ENCODE assay signal across 22 mouse cellular contexts in the genomic region with DNA sequence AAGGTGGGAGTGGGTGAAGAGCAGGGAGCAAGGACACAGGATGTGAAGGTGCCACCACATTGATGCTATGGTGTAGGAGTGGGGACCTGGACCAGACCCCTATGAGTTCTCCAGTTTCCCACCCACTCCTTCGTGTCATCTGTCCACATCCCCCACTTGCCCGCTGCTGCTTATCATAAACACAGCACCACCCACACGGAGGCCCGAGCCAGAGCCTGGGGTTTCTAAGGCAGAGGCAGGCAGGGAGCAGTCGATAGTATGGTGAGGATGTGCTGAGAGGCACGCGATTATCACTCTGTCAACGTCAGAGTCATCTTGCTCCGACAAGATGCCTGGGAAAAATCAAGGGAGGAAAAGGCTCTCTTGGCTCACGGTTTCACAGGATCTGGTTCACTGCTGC. TPM values are rescaled to one million over a fixed set of nuclear protein-coding genes. Genes with fewer than 3 reads are reported as not detected.
A peak's percentile ranks its signal among the peaks of the same experiment; 100 is the strongest.
DNase-seq lines count a peak whose midpoint lies in the region; TF ChIP-seq lines count a peak whose summit lies in the region.
"Had no signal": no experiment of that assay in that cellular context is flagged by ENCODE, and none has a peak within 500 bp of the region (broad histone marks: within the 10 kb centered on the region; RNA-seq: fewer than 3 reads in every experiment).

No protein-coding gene starts in this region.

- H3K4me3 ChIP-seq in kidney, adult 2 months (ENCODE audit: insufficient read depth, low read depth, low read length) = no peak overlapping the region
- H3K4me3 ChIP-seq: forebrain, embryonic 12.5 days; heart, adult 2 months; hindbrain, embryonic 12.5 days; limb, embryonic 12.5 days; midbrain, embryonic 15.5 days had no signal

- TF ChIP-seq CTCF in kidney, adult 2 months (conservative IDR thresholded peaks at IDR 0.05; ENCODE audit: insufficient read depth, insufficient read length, low read depth, low read length) = no peak

- TF ChIP-seq POLR2A in kidney, adult 2 months (IDR thresholded peaks at IDR 0.05; ENCODE audit: low read depth, low read length) = no peak

- no peaks in the 10 kb centered on the region for H3K27me3 ChIP-seq in kidney, adult 2 months (replicated peaks; ENCODE audit: control insufficient read depth, insufficient read depth, low read length)

- H3K4me1 ChIP-seq in kidney, adult 2 months (ENCODE audit: control insufficient read depth, insufficient read depth, low read length) = no peaks in the 10 kb centered on the region
- H3K4me1 ChIP-seq: forebrain, embryonic 12.5 days; hindbrain, embryonic 12.5 days; limb, embryonic 12.5 days; midbrain, embryonic 15.5 days had no signal

- DNase-seq in layer of hippocampus, adult 18-20 months (ENCODE audit: low spot score in 2 of 2) = peak; percentile 65 to 83
- no peak for DNase-seq in layer of hippocampus, postnatal 10 days (ENCODE audit: low spot score in 2 of 2)
- peak; percentile 44 to 57 for DNase-seq in frontal cortex, postnatal 14 days (ENCODE audit: low spot score in 2 of 2)
- peak; percentile 85 for DNase-seq in layer of hippocampus, adult 9-11 months
- DNase-seq in right cerebral cortex, postnatal 25 days = peak; percentile 59
- DNase-seq in kidney, adult 2 months = no peak
- DNase-seq in spleen, postnatal 14 days (ENCODE audit: low spot score in 2 of 2) = no peak
- DNase-seq: cerebellum, postnatal 25 days; gastrocnemius, postnatal 10 days; heart, adult 2 months; kidney, adult 9 months; thymus, adult 2 months had no signal

- H3K27ac ChIP-seq in kidney, adult 2 months (ENCODE audit: insufficient read depth, low read depth, low read length) = no peak overlapping the region
- H3K27ac ChIP-seq: forebrain, embryonic 12.5 days; heart, adult 2 months; hindbrain, embryonic 12.5 days; limb, embryonic 12.5 days; liver, embryonic 14.5 days; midbrain, embryonic 15.5 days had no signal

- 62% methylated on average over 10 of the region's 10 CpGs for WGBS in kidney, adult 2 months

- H3K36me3 ChIP-seq in kidney, adult 2 months (ENCODE audit: control insufficient read depth, insufficient read depth, low read length) = no peaks in the 10 kb centered on the region
- H3K36me3 ChIP-seq: forebrain, embryonic 12.5 days; hindbrain, embryonic 12.5 days; limb, embryonic 12.5 days; midbrain, embryonic 15.5 days had no signal

RNA-seq across cellular contexts. Expression of gene Tspan17, which starts 9.6 kb away (rescaled TPM):
- 10 to 100 TPM; 75.8 to 78.0 TPM for total RNA-seq in layer of hippocampus, adult 18-20 months (2021)
- total RNA-seq in layer of hippocampus, postnatal 10 days (2021) = 10 to 100 TPM; 85.6 to 92.1 TPM
- polyA plus RNA-seq in kidney, adult 2 months (2012; rRNA removed) = 10.0 and 12.6 TPM in 2 replicates

RNA-seq across cellular contexts. Expression of gene Eif4e1b, which starts 14.9 kb away (rescaled TPM):
- not detected for total RNA-seq in layer of hippocampus, adult 18-20 months (2021)
- not detected for total RNA-seq in layer of hippocampus, postnatal 10 days (2021)
- polyA plus RNA-seq in kidney, adult 2 months (2012; rRNA removed) = not detected in 2 replicates
- total RNA-seq: gastrocnemius, postnatal 10 days; heart, adult 2 months; megakaryocyte progenitor cell, adult 5-6 weeks had no signal
- polyA plus RNA-seq: forebrain, embryonic 12.5 days; heart, adult 2 months; heart, embryonic 16.5 days; hindbrain, embryonic 12.5 days; inflammation-experienced regulatory T-cells, adult 6 months; large intestine, adult 2 months; limb, embryonic 12.5 days; liver, embryonic 14.5 days; lung, embryonic 16.5 days; midbrain, embryonic 15.5 days; thymus, adult 2 months had no signal

RNA-seq across cellular contexts. Expression of gene Sncb, which starts 32.3 kb away (rescaled TPM):
- 100 to 1,000 TPM; 687 to 705 TPM for total RNA-seq in layer of hippocampus, adult 18-20 months (2021)
- total RNA-seq in layer of hippocampus, postnatal 10 days (2021) = 100 to 1,000 TPM; 503 to 525 TPM
- polyA plus RNA-seq in kidney, adult 2 months (2012; rRNA removed) = 0.15 and 0.41 TPM in 2 replicates
- total RNA-seq: heart, adult 2 months; megakaryocyte progenitor cell, adult 5-6 weeks had no signal
- polyA plus RNA-seq: heart, embryonic 16.5 days; limb, embryonic 12.5 days; lung, embryonic 16.5 days had no signal

RNA-seq across cellular contexts. Expression of gene Gprin1, which starts 49.1 kb away (rescaled TPM):
- 100 to 1,000 TPM; 146 to 150 TPM for total RNA-seq in layer of hippocampus, adult 18-20 months (2021)
- total RNA-seq in layer of hippocampus, postnatal 10 days (2021) = 100 to 1,000 TPM; 204 TPM
- polyA plus RNA-seq in kidney, adult 2 months (2012; rRNA removed) = 0.03 and 0.04 TPM in 2 replicates
- total RNA-seq: heart, adult 2 months; megakaryocyte progenitor cell, adult 5-6 weeks had no signal
- polyA plus RNA-seq: heart, adult 2 months; heart, embryonic 16.5 days; inflammation-experienced regulatory T-cells, adult 6 months had no signal

Comparison
In these comparisons a context has a peak if more than half of its experiments do, and no peak if none do; other contexts are left out.
1. DNase-seq: peak in layer of hippocampus, adult 18-20 months (2 of 2), frontal cortex, postnatal 14 days (2 of 2), layer of hippocampus, adult 9-11 months (single experiment) and right cerebral cortex, postnatal 25 days (single experiment); none in layer of hippocampus, postnatal 10 days (0 of 2), kidney, adult 2 months (single experiment) and spleen, postnatal 14 days (0 of 2).